Mouse (Mus musculus): Measurements from ENCODE around the gene Get4.

Get4 gene

GRCm38 (mm10) chr5:139317751-139318504, 65.8 kb downstream of the Get4 start:
- no peak for DNase-seq (ENCODE audit: low spot score in 2 of 2)

Measured in urinary bladder, adult 18-20 months (tissue).